Mouse (Mus musculus) liver, adult 2 months (tissue): Measurements from ENCODE around the gene Htra2.

Source experiments
- CTCF ChIP-seq: fragments of 200-500 bp; IDR thresholded peaks from 2 replicates; pipeline ENCODE4 v1.5.1; 2011; ENCODE audit warnings: low read depth, low read length, control low read depth
- POLR2A ChIP-seq: fragments of 200-500 bp; IDR thresholded peaks from 2 replicates; pipeline ENCODE4 v1.6.1; 2011; ENCODE audit warnings: low read length, control low read depth; ENCODE audit not compliant: insufficient read depth; ENCODE audit errors: extremely low read depth

DNA sequence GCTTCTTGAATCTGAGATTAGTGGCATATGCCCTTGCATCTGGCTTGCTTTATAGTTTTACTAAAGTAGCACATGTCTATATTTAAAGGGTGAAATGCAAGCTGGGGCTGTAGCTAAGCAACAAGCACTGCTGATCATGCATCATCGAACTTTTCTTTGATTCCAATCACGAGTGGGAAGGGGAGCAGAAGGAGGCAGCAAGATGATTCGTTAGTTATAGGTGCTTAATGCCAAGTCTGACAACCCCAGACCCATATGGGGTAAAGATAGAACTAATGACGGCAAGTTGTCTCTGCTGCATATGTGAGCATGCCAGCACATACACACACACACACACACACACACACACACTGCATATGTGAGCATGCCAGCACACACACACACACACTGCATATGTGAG, 49.1 kb upstream of the Htra2 start:
- no peak for TF ChIP-seq CTCF
- no peak for TF ChIP-seq POLR2A
